Mouse (Mus musculus): ENCODE data around the gene Cdh23.
"Not testable (repeated sequence)": the region's sequence is repeated elsewhere in the genome, so short reads cannot be mapped to it uniquely, and the experiment has no call there.

Gene Cdh23

DNA sequence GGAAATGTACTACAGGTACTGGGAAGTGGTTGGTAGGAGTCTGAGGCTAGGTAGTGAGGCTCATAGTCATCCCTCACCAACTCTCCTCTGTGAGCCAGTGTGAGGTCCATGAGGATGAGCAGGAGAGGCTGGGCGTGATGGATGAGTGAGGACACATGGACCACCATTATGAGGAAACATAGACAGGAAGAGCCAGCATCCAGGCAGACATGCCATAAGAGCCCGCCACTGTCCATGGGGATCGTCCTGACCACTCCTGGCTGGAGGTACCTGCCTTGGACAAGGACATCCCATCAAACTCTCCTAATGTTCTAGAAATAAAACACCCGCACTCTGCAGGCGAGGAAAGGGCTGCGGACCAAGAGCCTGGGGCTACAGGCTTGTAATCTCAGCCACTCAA, at the start of gene Cdh23:
Cdh23 (minus strand) TSS at position 101 of the 400 bp plus-strand sequence.
- in situ Hi-C loops (cut with MboI, MseI), result no loop called here

- in situ Hi-C loops (cut with MboI, MseI), result loop anchor here (5.0 kb wide), 1 partner anchor 42 kb away; no protein-coding TSS in a partner anchor
Measured at GRCm38 (mm10) chr10:60744543-60745290, 48.4 kb upstream of the Cdh23 start.

GRCm38 (mm10) chr10:60743681-60744080, 47.4 kb upstream of the Cdh23 start:
- in situ Hi-C loops (cut with MboI, MseI), result no loop called here

GRCm38 (mm10) chr10:60742942-60743341, 46.7 kb upstream of the Cdh23 start:
- in situ Hi-C loops (cut with MboI, MseI), result no loop called here

GRCm38 (mm10) chr10:60742296-60742695, 46.0 kb upstream of the Cdh23 start:
- in situ Hi-C loops (cut with MboI, MseI), result not testable (repeated sequence)

- in situ Hi-C loops (cut with MboI, MseI), result no loop called here
Measured at GRCm38 (mm10) chr10:60741435-60741834, 45.1 kb upstream of the Cdh23 start.

DNA sequence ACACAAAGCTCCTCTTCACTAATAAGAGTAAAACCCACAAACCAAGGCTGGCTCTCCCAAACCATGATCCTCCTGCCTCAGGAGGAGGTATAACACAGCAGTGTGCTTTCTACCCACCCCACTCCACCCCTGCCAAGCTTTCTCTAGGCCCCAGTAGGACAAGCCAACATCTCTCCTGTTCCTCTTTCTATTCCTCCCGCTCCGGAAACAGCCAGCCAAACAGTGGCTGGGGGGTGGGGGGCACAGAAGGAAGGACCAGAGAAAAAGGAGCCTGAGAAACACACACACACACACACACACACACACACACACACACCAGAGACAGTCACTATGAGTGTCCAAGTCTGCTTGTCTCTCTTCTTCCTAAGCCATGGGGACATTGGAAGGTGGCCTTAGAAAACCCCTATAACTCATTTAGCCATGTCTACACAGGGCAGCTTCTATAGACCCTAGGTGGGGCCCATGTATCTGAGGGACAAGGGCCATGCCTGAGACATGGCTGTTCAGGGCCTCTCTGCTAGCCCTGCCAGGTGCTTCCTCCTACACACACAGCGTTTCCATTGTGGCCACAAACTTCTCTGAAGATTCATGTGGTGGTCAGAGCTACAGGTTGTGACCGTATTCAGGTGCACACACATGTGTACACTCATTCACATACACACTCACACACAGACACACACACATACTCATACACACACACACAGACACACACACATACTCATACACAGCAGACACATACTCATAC, 43.5 kb upstream of the Cdh23 start:
- in situ Hi-C loops (cut with MboI, MseI), result no loop called here

- in situ Hi-C loops (cut with MboI, MseI), result no loop called here
Measured at GRCm38 (mm10) chr10:60737886-60738640, 41.8 kb upstream of the Cdh23 start.

DNA sequence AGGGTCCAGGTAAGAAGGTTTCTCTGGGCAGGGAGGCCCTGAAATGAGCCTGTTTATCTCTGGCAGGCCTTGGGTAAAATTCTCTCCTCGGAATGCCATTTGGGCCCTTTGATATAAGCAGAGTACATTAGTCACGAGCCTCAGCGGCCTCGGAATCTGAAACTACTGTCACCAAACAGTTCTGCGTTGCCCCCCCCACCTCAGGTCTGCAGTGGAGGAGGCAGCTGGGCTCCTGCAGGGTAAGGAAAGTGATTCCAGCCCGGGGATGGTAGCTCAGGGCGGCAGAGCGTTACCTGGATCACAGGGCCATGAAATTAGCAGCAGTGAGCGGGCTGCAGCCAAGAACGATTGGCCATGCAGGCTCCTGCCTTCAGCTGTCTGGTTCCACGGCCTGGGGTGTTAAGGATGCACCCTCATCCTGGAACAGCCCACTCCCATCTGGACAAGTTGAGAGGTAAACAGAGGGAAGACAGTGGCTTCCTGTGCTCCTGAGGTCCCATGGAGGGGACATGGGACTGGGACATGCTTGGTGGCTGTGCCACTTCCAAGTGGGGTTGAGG, 41.0 kb upstream of the Cdh23 start:
- in situ Hi-C loops (cut with MboI, MseI), result no loop called here

DNA sequence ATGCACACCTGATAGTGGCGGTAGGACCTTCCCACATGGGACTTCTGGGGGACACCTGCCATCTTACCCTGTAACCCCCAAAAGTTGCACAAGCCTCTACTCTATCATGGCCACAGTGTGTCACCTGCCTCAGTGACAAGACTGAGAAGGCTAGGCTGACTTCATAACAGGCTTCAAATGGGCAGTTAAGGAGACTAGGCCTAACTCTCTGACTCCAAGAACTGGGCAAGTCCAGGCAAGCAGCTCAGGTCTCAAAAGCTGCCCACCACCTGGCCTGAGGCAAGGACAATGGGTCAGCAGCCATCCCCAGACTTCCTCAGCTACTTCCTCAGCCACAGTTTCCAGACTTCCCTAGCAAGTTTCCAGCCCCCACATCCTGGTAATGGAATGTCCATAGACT, 39.4 kb upstream of the Cdh23 start:
- in situ Hi-C loops (cut with MboI, MseI), result no loop called here

DNA sequence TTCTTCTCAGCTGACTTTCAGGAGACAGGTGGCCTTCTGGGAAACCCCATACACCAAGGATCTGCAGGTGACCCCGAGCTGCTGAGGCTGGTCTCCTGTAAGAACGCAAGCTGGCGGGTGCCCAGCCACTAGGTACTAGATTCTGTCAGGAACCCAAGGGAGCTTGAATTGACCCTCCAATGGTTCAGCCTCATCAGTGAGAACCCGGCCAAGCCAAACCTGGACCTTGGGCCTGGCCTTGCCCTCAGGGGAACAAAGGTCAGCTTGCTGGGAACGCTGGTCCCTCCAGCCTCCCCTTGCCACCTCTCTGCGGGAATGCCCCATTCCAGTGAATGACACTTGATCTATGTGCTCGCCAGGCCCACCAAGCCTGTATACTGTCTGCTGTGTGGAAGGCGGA, 37.2 kb upstream of the Cdh23 start:
- in situ Hi-C loops (cut with MboI, MseI), result no loop called here

DNA sequence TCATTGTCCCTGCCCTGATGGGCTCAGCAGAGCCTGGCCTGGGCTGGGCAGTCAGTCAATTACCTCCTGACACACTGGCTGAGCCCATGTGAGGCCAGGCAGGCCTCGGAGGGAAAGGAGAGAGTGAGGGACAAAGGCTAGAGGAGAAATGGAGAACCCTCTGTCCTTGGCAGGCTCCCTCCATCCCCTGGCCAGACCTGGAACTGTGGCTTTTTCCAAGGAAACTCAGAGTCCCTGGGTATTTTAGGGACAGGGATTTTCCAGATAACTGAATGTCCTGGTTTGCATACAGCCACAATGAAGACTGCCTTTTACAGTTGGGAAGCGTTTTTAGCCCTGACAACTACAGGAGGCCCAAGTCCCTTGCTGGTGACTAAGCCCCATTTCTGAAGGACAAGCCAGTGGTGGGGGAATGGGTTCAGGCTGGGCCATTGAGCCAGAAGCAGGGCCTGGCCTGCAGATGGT, 36.1 kb upstream of the Cdh23 start:
- in situ Hi-C loops (cut with MboI, MseI), result no loop called here

DNA sequence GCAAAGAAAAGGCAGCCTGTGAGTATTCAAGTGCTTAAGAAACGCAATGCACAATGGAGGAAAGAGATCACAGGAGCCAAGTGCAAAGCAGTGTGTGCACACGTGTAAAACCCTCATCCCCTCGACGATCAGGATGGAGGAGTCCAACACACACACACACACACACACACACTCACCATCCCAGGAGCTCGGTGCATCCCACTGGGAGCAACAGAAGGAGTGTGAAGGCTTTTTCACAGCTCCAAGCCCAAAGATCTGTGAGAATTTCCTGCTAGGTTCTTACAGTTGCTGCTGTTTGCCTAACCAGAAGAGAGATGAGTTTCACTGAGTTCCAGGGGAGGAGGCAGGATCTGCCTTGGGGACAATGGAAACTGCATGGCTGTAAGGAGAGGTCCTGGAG, 35.5 kb upstream of the Cdh23 start:
- in situ Hi-C loops (cut with MboI, MseI), result no loop called here

DNA sequence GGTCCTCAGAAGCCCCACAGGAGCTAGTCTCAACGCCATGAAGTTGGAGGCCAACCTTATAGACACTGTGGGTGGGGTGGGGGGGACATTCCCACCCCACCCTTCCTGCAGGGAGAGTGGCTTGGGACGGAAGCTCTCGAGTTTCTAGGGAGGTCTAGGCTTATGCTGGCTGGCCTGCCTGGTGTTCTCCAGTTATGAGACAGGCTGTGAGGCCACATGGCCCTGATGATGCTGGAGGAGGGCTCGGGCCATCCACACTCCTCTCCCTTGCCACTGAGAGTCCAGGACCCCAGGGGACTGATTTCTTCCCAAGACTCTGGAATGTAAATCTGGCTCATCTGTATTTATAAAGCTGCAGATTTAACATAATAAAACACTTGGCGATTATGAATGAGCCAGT, 31.0 kb upstream of the Cdh23 start:
- in situ Hi-C loops (cut with MboI, MseI), result no loop called here

DNA sequence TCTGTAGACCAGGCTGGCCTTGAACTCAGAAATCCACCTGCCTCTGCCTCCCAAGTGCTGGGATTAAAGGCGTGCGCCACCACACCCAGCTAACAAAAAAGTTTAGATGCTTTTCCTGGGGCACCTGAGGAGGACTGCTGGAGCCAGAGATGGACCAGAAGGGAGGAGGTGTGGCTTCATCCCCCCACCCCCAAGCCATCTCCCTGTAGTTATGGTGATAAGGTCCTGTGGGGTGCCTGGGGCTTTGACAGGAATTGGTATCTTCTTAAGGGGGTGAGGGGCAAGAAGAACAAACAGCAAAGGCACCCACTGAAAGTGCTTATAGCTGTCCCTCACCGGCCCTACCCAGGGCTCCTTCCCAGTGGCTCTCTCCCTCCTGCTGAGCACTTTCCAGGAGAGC, 30.6 kb upstream of the Cdh23 start:
- in situ Hi-C loops (cut with MboI, MseI), result no loop called here

- in situ Hi-C loops (cut with MboI, MseI), result no loop called here
Measured at GRCm38 (mm10) chr10:60724496-60724895, 28.2 kb upstream of the Cdh23 start.

DNA sequence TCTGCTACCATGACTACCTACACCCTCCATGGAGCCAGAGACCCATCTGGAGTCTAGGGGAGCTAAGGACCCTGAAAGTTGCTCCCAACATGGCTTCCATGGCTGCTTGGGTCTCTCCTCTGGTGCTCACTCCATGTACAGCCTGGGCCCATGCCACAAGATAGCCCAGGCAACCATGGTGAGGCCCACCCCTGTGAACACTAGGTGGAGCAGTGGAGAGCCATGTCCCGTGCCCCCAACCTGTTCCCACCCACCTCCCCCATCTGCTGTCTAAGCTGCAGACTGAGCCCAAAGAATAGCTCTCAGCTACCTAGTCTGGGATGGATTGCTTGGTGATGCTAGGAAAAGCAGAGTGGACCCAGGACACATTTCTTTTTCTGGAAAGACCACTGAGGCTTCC, 27.1 kb upstream of the Cdh23 start:
- in situ Hi-C loops (cut with MboI, MseI), result no loop called here

DNA sequence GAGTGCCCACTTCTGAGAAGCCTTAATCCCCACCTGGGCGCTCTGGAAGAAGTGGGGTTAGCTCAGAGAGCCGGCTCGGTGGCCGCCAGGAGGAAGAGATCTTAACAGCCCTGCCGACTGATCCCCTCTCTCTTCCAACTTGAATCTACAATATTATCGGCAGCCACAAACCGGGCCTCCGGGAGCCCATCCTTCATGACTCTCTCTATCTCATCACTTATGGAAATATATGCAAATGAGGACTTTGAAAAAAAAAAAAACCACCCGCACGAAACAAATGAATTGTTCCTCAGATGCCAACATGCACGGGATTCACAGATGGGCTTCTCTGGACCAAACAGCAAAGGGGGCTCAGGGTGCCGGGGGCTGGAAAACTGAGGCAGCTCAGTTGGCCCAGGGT, 25.4 kb upstream of the Cdh23 start:
- in situ Hi-C loops (cut with MboI, MseI), result no loop called here

GRCm38 (mm10) chr10:60720461-60720860, 24.2 kb upstream of the Cdh23 start:
- in situ Hi-C loops (cut with MboI, MseI), result no loop called here

- in situ Hi-C loops (cut with MboI, MseI), result no loop called here
Measured at GRCm38 (mm10) chr10:60718491-60718890, 22.2 kb upstream of the Cdh23 start.

DNA sequence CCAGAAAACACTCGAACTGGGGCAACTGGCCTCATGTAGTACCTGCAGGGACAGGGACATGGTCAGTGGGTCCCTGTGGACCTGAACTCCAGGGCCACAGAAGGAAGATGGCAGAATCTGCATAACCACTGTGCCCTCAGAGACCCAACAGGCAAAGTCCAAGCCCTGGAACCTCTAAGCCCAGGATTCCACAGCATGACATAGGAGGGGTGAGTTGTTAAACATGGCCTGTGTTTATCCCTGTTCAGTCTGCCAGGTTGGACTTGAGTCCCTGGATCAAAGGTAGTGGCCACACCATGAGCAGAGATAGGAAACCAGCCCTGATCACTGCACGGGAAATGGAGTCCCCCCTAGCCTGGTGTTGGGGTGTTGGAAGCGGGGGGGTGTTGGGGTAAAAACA, 20.2 kb upstream of the Cdh23 start:
- in situ Hi-C loops (cut with MboI, MseI), result no loop called here

DNA sequence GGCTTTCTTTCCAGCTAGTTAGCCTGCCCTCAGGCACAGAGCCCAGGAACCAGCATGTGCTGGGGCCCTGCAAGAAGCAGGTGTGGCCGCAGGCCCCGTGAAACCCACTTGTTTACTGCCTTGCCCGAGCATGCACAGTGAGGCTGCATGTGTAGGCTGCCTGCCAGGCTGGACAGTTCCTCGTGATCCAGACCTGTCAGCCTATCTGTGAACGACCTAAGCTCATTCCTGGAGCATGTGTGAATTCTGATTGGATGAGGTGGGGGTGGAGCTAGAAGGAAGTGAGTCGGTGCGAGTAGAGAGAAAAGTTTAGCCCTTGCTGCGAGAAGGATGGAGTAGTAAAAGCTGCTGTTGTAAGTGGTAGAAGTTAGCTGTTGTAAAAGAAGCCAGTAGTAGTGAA, 16.0 kb upstream of the Cdh23 start:
- in situ Hi-C loops (cut with MboI, MseI), result not testable (repeated sequence)

All from T-helper 2 cell (primary cell).